Mouse (Mus musculus): ENCODE measurements around the gene Bspry. TPM values are rescaled to one million over a fixed set of nuclear protein-coding genes. Genes with fewer than 3 reads are reported as not detected.

Bspry gene
- polyA plus RNA-seq, 1 experiment from 2014 or later, result 0.27 TPM

GRCm38 (mm10) chr4:62487172-62487571 is 7.3 kb downstream of the Bspry start:
- Histone ChIP-seq H3K9me3 (replicated peaks; ENCODE audit: control insufficient read depth, low read length) (no peaks in the 10 kb centered on the region), H3K4me1 (ENCODE audit: control insufficient read depth, low read depth, low read length) (peaks cover 19% of the 10 kb centered on the region), H3K9ac (ENCODE audit: low read depth, low read length) (no peak overlapping the region), H3K36me3 (ENCODE audit: control insufficient read depth, insufficient read depth) (no peaks in the 10 kb centered on the region), H3K27ac (ENCODE audit: low read length) (no peak overlapping the region), H3K4me2 (ENCODE audit: low read depth, low read length) (no peak overlapping the region), H3K4me3 (ENCODE audit: low read depth, low read length) (no peak overlapping the region), H3K27me3 (ENCODE audit: control insufficient read depth, insufficient read depth, low read depth, low read length) (peaks cover 3% of the 10 kb centered on the region)
- WGBS (ENCODE audit: insufficient replicate concordance), result 85% methylated on average over 5 of the region's 5 CpGs
- no peak for ATAC-seq (ENCODE audit: low read depth)

- Histone ChIP-seq H3K9me3 (replicated peaks; ENCODE audit: control insufficient read depth, low read length) (no peaks in the 10 kb centered on the region), H3K4me3 (ENCODE audit: low read depth, low read length) (no peak overlapping the region), H3K27me3 (ENCODE audit: control insufficient read depth, insufficient read depth, low read depth, low read length) (no peaks in the 10 kb centered on the region), H3K27ac (ENCODE audit: low read length) (no peak overlapping the region), H3K4me2 (ENCODE audit: low read depth, low read length) (no peak overlapping the region), H3K4me1 (ENCODE audit: control insufficient read depth, low read depth, low read length) (peaks cover 19% of the 10 kb centered on the region), H3K36me3 (ENCODE audit: control insufficient read depth, insufficient read depth) (no peaks in the 10 kb centered on the region), H3K9ac (ENCODE audit: low read depth, low read length) (no peak overlapping the region)
- ATAC-seq (ENCODE audit: low read depth), result no peak
- 67% methylated on average over 2 of the region's 2 CpGs for WGBS (ENCODE audit: insufficient replicate concordance)
Observed at GRCm38 (mm10) chr4:62487914-62488313, 8.1 kb downstream of the Bspry start.

GRCm38 (mm10) chr4:62492682-62493081 is 12.8 kb downstream of the Bspry start:
- Histone ChIP-seq H3K9ac (ENCODE audit: low read depth, low read length) (no peak overlapping the region), H3K4me3 (ENCODE audit: low read depth, low read length) (no peak overlapping the region), H3K4me1 (ENCODE audit: control insufficient read depth, low read depth, low read length) (no peaks in the 10 kb centered on the region), H3K27ac (ENCODE audit: low read length) (no peak overlapping the region), H3K9me3 (replicated peaks; ENCODE audit: control insufficient read depth, low read length) (no peaks in the 10 kb centered on the region), H3K27me3 (ENCODE audit: control insufficient read depth, insufficient read depth, low read depth, low read length) (no peaks in the 10 kb centered on the region), H3K4me2 (ENCODE audit: low read depth, low read length) (no peak overlapping the region), H3K36me3 (ENCODE audit: control insufficient read depth, insufficient read depth) (no peaks in the 10 kb centered on the region)
- ATAC-seq (ENCODE audit: low read depth), result no peak
- 68% methylated on average over 2 of the region's 2 CpGs for WGBS (ENCODE audit: insufficient replicate concordance)

- ATAC-seq (ENCODE audit: low read depth), result no peak
- 36% methylated on average over 9 of the region's 9 CpGs for WGBS (ENCODE audit: insufficient replicate concordance)
Observed at GRCm38 (mm10) chr4:62494230-62494629, 14.4 kb downstream of the Bspry start.

GRCm38 (mm10) chr4:62495946-62496345 is 16.1 kb downstream of the Bspry start:
- Histone ChIP-seq H3K36me3 (ENCODE audit: control insufficient read depth, insufficient read depth) (no peaks in the 10 kb centered on the region), H3K4me3 (ENCODE audit: low read depth, low read length) (no peak overlapping the region), H3K27ac (ENCODE audit: low read length) (no peak overlapping the region), H3K27me3 (ENCODE audit: control insufficient read depth, insufficient read depth, low read depth, low read length) (no peaks in the 10 kb centered on the region), H3K9ac (ENCODE audit: low read depth, low read length) (no peak overlapping the region), H3K4me1 (ENCODE audit: control insufficient read depth, low read depth, low read length) (no peaks in the 10 kb centered on the region; the same call in 1 of the 2 replicates), H3K9me3 (replicated peaks; ENCODE audit: control insufficient read depth, low read length) (no peaks in the 10 kb centered on the region), H3K4me2 (ENCODE audit: low read depth, low read length) (no peak overlapping the region)
- WGBS (ENCODE audit: insufficient replicate concordance), result 57% methylated on average over 8 of the region's 8 CpGs
- ATAC-seq (ENCODE audit: low read depth), result no peak

More at GRCm38 (mm10) chr4:62494230-62494629, 14.4 kb downstream of the Bspry start:
- H3K4me2 ChIP-seq (ENCODE audit: low read depth, low read length), result no peak overlapping the region
- no peak overlapping the region for H3K4me3 ChIP-seq (ENCODE audit: low read depth, low read length)
- no peaks in the 10 kb centered on the region for H3K27me3 ChIP-seq (ENCODE audit: control insufficient read depth, insufficient read depth, low read depth, low read length)
- H3K9me3 ChIP-seq (replicated peaks; ENCODE audit: control insufficient read depth, low read length), result no peaks in the 10 kb centered on the region
- H3K27ac ChIP-seq (ENCODE audit: low read length), result no peak overlapping the region
- no peaks in the 10 kb centered on the region for H3K36me3 ChIP-seq (ENCODE audit: control insufficient read depth, insufficient read depth)
- no peaks in the 10 kb centered on the region for H3K4me1 ChIP-seq (ENCODE audit: control insufficient read depth, low read depth, low read length)
- no peak overlapping the region for H3K9ac ChIP-seq (ENCODE audit: low read depth, low read length)

- Histone ChIP-seq H3K4me1 (ENCODE audit: control insufficient read depth, low read depth, low read length) (peaks cover 6% of the 10 kb centered on the region), H3K9ac (ENCODE audit: low read depth, low read length) (no peak overlapping the region), H3K4me2 (ENCODE audit: low read depth, low read length) (no peak overlapping the region), H3K36me3 (ENCODE audit: control insufficient read depth, insufficient read depth) (no peaks in the 10 kb centered on the region), H3K27me3 (ENCODE audit: control insufficient read depth, insufficient read depth, low read depth, low read length) (no peaks in the 10 kb centered on the region), H3K4me3 (ENCODE audit: low read depth, low read length) (no peak overlapping the region), H3K9me3 (replicated peaks; ENCODE audit: control insufficient read depth, low read length) (no peaks in the 10 kb centered on the region), H3K27ac (ENCODE audit: low read length) (no peak overlapping the region)
- peak; percentile 51 for ATAC-seq (ENCODE audit: low read depth)
- WGBS (ENCODE audit: insufficient replicate concordance), result 49% methylated on average over 8 of the region's 8 CpGs
Observed at GRCm38 (mm10) chr4:62496815-62497214, 17.0 kb downstream of the Bspry start.

- H3K4me3 ChIP-seq (ENCODE audit: low read depth, low read length), result no peak overlapping the region
- 62% methylated on average over 4 of the region's 4 CpGs for WGBS (ENCODE audit: insufficient replicate concordance)
- peaks cover 21% of the 10 kb centered on the region for H3K4me1 ChIP-seq (ENCODE audit: control insufficient read depth, low read depth, low read length)
- H3K4me2 ChIP-seq (ENCODE audit: low read depth, low read length), result no peak overlapping the region
- H3K36me3 ChIP-seq (ENCODE audit: control insufficient read depth, insufficient read depth), result no peaks in the 10 kb centered on the region
- no peak overlapping the region for H3K9ac ChIP-seq (ENCODE audit: low read depth, low read length)
- no peak overlapping the region for H3K27ac ChIP-seq (ENCODE audit: low read length)
- no peak for ATAC-seq (ENCODE audit: low read depth)
- no peaks in the 10 kb centered on the region for H3K9me3 ChIP-seq (replicated peaks; ENCODE audit: control insufficient read depth, low read length)
- H3K27me3 ChIP-seq (ENCODE audit: control insufficient read depth, insufficient read depth, low read depth, low read length), result no peaks in the 10 kb centered on the region
Observed at GRCm38 (mm10) chr4:62500799-62501198, 20.9 kb downstream of the Bspry start.

- H3K27ac ChIP-seq (ENCODE audit: low read length), result peak overlapping the region; percentile 65
- 3% methylated on average over 7 of the region's 7 CpGs for WGBS (ENCODE audit: insufficient replicate concordance)
- no peaks in the 10 kb centered on the region for H3K9me3 ChIP-seq (replicated peaks; ENCODE audit: control insufficient read depth, low read length)
- H3K4me3 ChIP-seq (ENCODE audit: low read depth, low read length), result peak overlapping the region; percentile 81
- H3K27me3 ChIP-seq (ENCODE audit: control insufficient read depth, insufficient read depth, low read depth, low read length), result no peaks in the 10 kb centered on the region
- no peak for ATAC-seq (ENCODE audit: low read depth)
- H3K4me1 ChIP-seq (ENCODE audit: control insufficient read depth, low read depth, low read length), result peaks cover 25% of the 10 kb centered on the region
- no peaks in the 10 kb centered on the region for H3K36me3 ChIP-seq (ENCODE audit: control insufficient read depth, insufficient read depth)
- H3K9ac ChIP-seq (ENCODE audit: low read depth, low read length), result peak overlapping the region; percentile 77
- H3K4me2 ChIP-seq (ENCODE audit: low read depth, low read length), result peak overlapping the region; percentile 89
Observed at GRCm38 (mm10) chr4:62501534-62501933, 21.7 kb downstream of the Bspry start.

- 2% methylated on average over 37 of the region's 38 CpGs for WGBS (ENCODE audit: insufficient replicate concordance)
- peak; percentile 90 for ATAC-seq (ENCODE audit: low read depth)
Observed at GRCm38 (mm10) chr4:62501964-62502732, 22.3 kb downstream of the Bspry start.

More at GRCm38 (mm10) chr4:62501964-62502732, 22.3 kb downstream of the Bspry start:
- H3K36me3 ChIP-seq (ENCODE audit: control insufficient read depth, insufficient read depth), result peaks cover under 1% of the 10 kb centered on the region; the same call in 1 of the 2 replicates
- peak overlapping the region; percentile 77 for H3K9ac ChIP-seq (ENCODE audit: low read depth, low read length)
- peaks cover 25% of the 10 kb centered on the region for H3K4me1 ChIP-seq (ENCODE audit: control insufficient read depth, low read depth, low read length)
- no peaks in the 10 kb centered on the region for H3K9me3 ChIP-seq (replicated peaks; ENCODE audit: control insufficient read depth, low read length)
- peak overlapping the region; percentile 81 for H3K4me3 ChIP-seq (ENCODE audit: low read depth, low read length)
- peak overlapping the region; percentile 89 for H3K4me2 ChIP-seq (ENCODE audit: low read depth, low read length)
- H3K27me3 ChIP-seq (ENCODE audit: control insufficient read depth, insufficient read depth, low read depth, low read length), result no peaks in the 10 kb centered on the region
- H3K27ac ChIP-seq (ENCODE audit: low read length), result peak overlapping the region; percentile 65

All from liver, embryonic 16.5 days (tissue).